Mouse (Mus musculus) mature B cell (primary cell): Measurements from ENCODE around the gene Krt84.

Experiments used
- in situ Hi-C: fragments of 300-500 bp; cut with MboI; formaldehyde crosslinking; loops from 2 replicates; pipeline ENCODE4 v1.14.3; 2019

Krt84 gene

GRCm38 (mm10) chr15:101495266-101495665 is 37.4 kb downstream of the Krt84 start:
- in situ Hi-C loops = no loop called here

- in situ Hi-C loops = no loop called here
Observed at GRCm38 (mm10) chr15:101494203-101494602, 38.4 kb downstream of the Krt84 start.

- in situ Hi-C loops = no loop called here
Observed at GRCm38 (mm10) chr15:101493713-101494112, 38.9 kb downstream of the Krt84 start.

GRCm38 (mm10) chr15:101492718-101493117 is 39.9 kb downstream of the Krt84 start:
- in situ Hi-C loops = no loop called here

DNA sequence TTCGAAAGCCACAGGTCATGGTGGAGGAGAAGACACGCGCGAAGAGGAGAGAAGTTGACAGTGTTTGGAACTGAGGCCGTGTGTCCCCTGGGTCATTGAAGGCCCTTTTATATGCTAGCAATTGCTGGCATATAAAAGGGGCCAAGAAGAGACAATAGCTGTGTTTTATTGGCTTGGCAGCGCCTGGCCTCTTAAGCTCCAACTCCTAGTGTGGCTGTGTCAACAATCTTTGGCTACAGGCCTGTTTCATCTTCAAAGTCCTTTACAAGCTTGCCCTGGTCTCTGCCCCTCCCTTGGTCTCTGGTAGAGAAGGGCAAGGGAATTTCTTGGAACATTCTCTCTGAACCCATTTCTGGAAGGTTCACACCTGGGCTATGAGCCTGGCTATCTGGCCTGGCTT is 41.2 kb downstream of the Krt84 start, which contains the start of gene Krt83:
Gene Krt83 (minus strand): TSS at position 82 of the 400 bp plus-strand sequence.
- in situ Hi-C loops = no loop called here

GRCm38 (mm10) chr15:101485911-101486635 is 46.5 kb downstream of the Krt84 start:
- in situ Hi-C loops = no loop called here

DNA sequence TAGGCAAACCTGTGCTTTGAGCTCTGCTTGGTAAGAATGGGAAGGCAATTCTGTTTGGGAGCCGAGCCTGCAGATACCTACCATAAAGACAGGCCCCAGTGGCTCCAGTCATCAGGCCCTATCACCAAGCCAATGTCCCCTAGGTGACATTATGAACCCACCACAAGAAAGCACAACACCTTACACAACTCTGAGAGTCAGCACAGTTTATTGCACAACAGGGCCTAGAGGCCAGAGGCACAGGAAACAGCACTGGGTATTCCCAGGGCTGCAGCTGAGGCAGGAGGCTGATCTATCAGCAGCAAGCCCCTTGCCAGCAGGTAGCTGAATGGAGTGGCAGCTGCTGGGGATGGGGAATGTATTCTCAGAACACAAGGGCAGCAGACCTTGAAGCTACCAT is 47.7 kb downstream of the Krt84 start:
- in situ Hi-C loops = no loop called here

GRCm38 (mm10) chr15:101483646-101484045 is 49.0 kb downstream of the Krt84 start:
- in situ Hi-C loops = no loop called here

- in situ Hi-C loops = no loop called here
Observed at GRCm38 (mm10) chr15:101482056-101482455, 50.6 kb downstream of the Krt84 start.

- in situ Hi-C loops = no loop called here
Observed at GRCm38 (mm10) chr15:101479666-101480060, 53.0 kb downstream of the Krt84 start.

GRCm38 (mm10) chr15:101479007-101479665 is 53.5 kb downstream of the Krt84 start:
- in situ Hi-C loops = no loop called here
